Mouse (Mus musculus): Measurements from ENCODE around the gene Emc6.
A peak's percentile ranks its signal among the peaks of the same experiment; 100 is the strongest.

The Emc6 gene

GRCm38 (mm10) chr11:73176608-73177508, at the start of gene Emc6, which contains the start of gene Tax1bp3:
TSS of gene Emc6 (minus strand) at chr11:73177037.
TSS of gene Tax1bp3 (plus strand) at chr11:73177083.
- peak; percentile 98 for DNase-seq (ENCODE audit: low read depth)

- DNase-seq (ENCODE audit: low read depth): no peak
Measured at GRCm38 (mm10) chr11:73225856-73226255, 49.0 kb upstream of the Emc6 start.

- peak; percentile 22 for DNase-seq (ENCODE audit: low read depth)
Measured at GRCm38 (mm10) chr11:73223966-73224365, 47.1 kb upstream of the Emc6 start.

- no peak for DNase-seq (ENCODE audit: low read depth)
Measured at GRCm38 (mm10) chr11:73222846-73223245, 46.0 kb upstream of the Emc6 start.

- no peak for DNase-seq (ENCODE audit: low read depth)
Measured at GRCm38 (mm10) chr11:73220651-73221050, 43.8 kb upstream of the Emc6 start.

GRCm38 (mm10) chr11:73219671-73220070, 42.8 kb upstream of the Emc6 start:
- DNase-seq (ENCODE audit: low read depth): peak; percentile 17

GRCm38 (mm10) chr11:73213956-73214355, 37.1 kb upstream of the Emc6 start:
- DNase-seq (ENCODE audit: low read depth): no peak

GRCm38 (mm10) chr11:73207621-73208020, 30.8 kb upstream of the Emc6 start:
- peak; percentile 39 for DNase-seq (ENCODE audit: low read depth)

GRCm38 (mm10) chr11:73205194-73205593, 28.4 kb upstream of the Emc6 start:
- no peak for DNase-seq (ENCODE audit: low read depth)

- DNase-seq (ENCODE audit: low read depth): no peak
Measured at GRCm38 (mm10) chr11:73203895-73204294, 27.1 kb upstream of the Emc6 start.

- DNase-seq (ENCODE audit: low read depth): peak; percentile 6
Measured at GRCm38 (mm10) chr11:73201597-73201996, 24.8 kb upstream of the Emc6 start.

GRCm38 (mm10) chr11:73201021-73201420, 24.2 kb upstream of the Emc6 start:
- no peak for DNase-seq (ENCODE audit: low read depth)

GRCm38 (mm10) chr11:73199879-73200278, 23.0 kb upstream of the Emc6 start:
- peak; percentile 79 for DNase-seq (ENCODE audit: low read depth)

- peak; percentile 96 for DNase-seq (ENCODE audit: low read depth)
Measured at GRCm38 (mm10) chr11:73199230-73199712, 22.4 kb upstream of the Emc6 start, which contains the start of gene Shpk. TSS of gene Shpk (plus strand) at chr11:73199460.

- DNase-seq (ENCODE audit: low read depth): no peak
Measured at GRCm38 (mm10) chr11:73198603-73199229, 21.9 kb upstream of the Emc6 start, which contains the start of gene Ctns. TSS of gene Ctns (minus strand) at chr11:73199042.

GRCm38 (mm10) chr11:73198190-73198589, 21.4 kb upstream of the Emc6 start:
- no peak for DNase-seq (ENCODE audit: low read depth)

- no peak for DNase-seq (ENCODE audit: low read depth)
Measured at GRCm38 (mm10) chr11:73194444-73194843, 17.6 kb upstream of the Emc6 start.

- no peak for DNase-seq (ENCODE audit: low read depth)
Measured at GRCm38 (mm10) chr11:73193047-73193446, 16.2 kb upstream of the Emc6 start.

- DNase-seq (ENCODE audit: low read depth): no peak
Measured at GRCm38 (mm10) chr11:73187231-73187630, 10.4 kb upstream of the Emc6 start.

- DNase-seq (ENCODE audit: low read depth): no peak
Measured at GRCm38 (mm10) chr11:73185872-73186615, 9.2 kb upstream of the Emc6 start.

- DNase-seq (ENCODE audit: low read depth): peak; percentile 42
Measured at GRCm38 (mm10) chr11:73177895-73178294, 1.1 kb upstream of the Emc6 start.

GRCm38 (mm10) chr11:73177509-73177875, 655 bp upstream of the Emc6 start:
- no peak for DNase-seq (ENCODE audit: low read depth)

Data from naive thymus-derived CD4-positive, alpha-beta T cell, adult 2 months (primary cell).